Mouse (Mus musculus) CH12.LX (cell line): ENCODE measurements around the gene Fgf14. TPM values are rescaled to one million over a fixed set of nuclear protein-coding genes. Genes with fewer than 3 reads are reported as not detected.
A peak's percentile ranks its signal among the peaks of the same experiment; 100 is the strongest.

Experiments used
- DNase-seq: peaks from one replicate; pipeline ENCODE4 v3.0.0-alpha.2; 2013; ENCODE audit errors: extremely low read depth
- H3K27ac ChIP-seq: 2 replicates; pipeline ENCODE4 v1.5.1; 2012; ENCODE audit warnings: low read depth, mild to moderate bottlenecking, control low read depth, moderate library complexity; ENCODE audit not compliant: insufficient read depth
- H3K27me3 ChIP-seq: replicated peaks from 2 replicates; pipeline ENCODE3; 2012; ENCODE audit warnings: inconsistent platforms
- H3K36me3 ChIP-seq, 2 experiments: replicated peaks in 1 of 2; 2 replicates each; pipeline versions ENCODE3 to v1.6.1; 2012; ENCODE audit warnings: inconsistent platforms in 1 of 2, low read length in 1 of 2, mild to moderate bottlenecking in 1 of 2, mixed read lengths in 1 of 2, moderate library complexity in 1 of 2; ENCODE audit not compliant: control insufficient read depth in 1 of 2, insufficient read depth in 1 of 2
- H3K4me1 ChIP-seq, 2 experiments: 2 replicates each; pipeline ENCODE4 v1.6.1; 2012; ENCODE audit warnings: inconsistent platforms in 1 of 2, moderate library complexity in 1 of 2; ENCODE audit not compliant: insufficient read depth in 2 of 2, control insufficient read depth in 1 of 2
- H3K4me2 ChIP-seq: 2 replicates; pipeline ENCODE4 v1.6.1; 2012; ENCODE audit warnings: low read depth, mild to moderate bottlenecking, control low read depth; ENCODE audit not compliant: poor library complexity, insufficient read depth, severe bottlenecking
- H3K4me3 ChIP-seq, 3 experiments: fragments of 150-350 bp in 1 of 3; sonication (generic) in 1 of 3; replicated peaks in 1 of 3; 2 replicates each; pipeline versions ENCODE3 to v1.5.1; 2011 to 2012; ENCODE audit warnings: low read depth in 2 of 3, low read length in 2 of 3, mild to moderate bottlenecking in 2 of 3, moderate library complexity in 2 of 3, control low read depth in 1 of 3, improper control_type of control experiment in 1 of 3, inconsistent platforms in 1 of 3, mixed read lengths in 1 of 3; ENCODE audit not compliant: poor library complexity in 1 of 3
- H3K79me2 ChIP-seq: replicated peaks from 2 replicates; pipeline ENCODE4 v1.6.1; 2012; ENCODE audit warnings: mild to moderate bottlenecking, moderate library complexity; ENCODE audit not compliant: control insufficient read depth, poor library complexity, insufficient read depth, severe bottlenecking; ENCODE audit errors: extremely low read depth
- H3K9ac ChIP-seq: 2 replicates; pipeline ENCODE4 v1.6.1; 2012; ENCODE audit warnings: low read depth, mild to moderate bottlenecking, control low read depth, moderate library complexity; ENCODE audit not compliant: insufficient read depth
- H3K9me3 ChIP-seq: replicated peaks from 2 replicates; pipeline ENCODE3; 2012; ENCODE audit warnings: low read length, inconsistent platforms, mixed read lengths
- BHLHE40 ChIP-seq: IDR thresholded peaks from 2 replicates; pipeline ENCODE4 v1.6.1; 2011; ENCODE audit warnings: mild to moderate bottlenecking, low read depth, low read length, improper control_type of control experiment
- CHD1 ChIP-seq: IDR thresholded peaks from 2 replicates; pipeline ENCODE4 v1.6.1; 2012; ENCODE audit warnings: low read depth, low read length, improper control_type of control experiment, inconsistent platforms
- CTCF ChIP-seq, 2 experiments: IDR thresholded peaks in 1 of 2; conservative IDR thresholded peaks in 1 of 2; 2 replicates each; pipeline ENCODE4 v1.5.1; 2011 to 2012; ENCODE audit warnings: low read depth in 2 of 2, low read length in 2 of 2, improper control_type of control experiment in 1 of 2, inconsistent platforms in 1 of 2, mild to moderate bottlenecking in 1 of 2, moderate library complexity in 1 of 2
- E2F4 ChIP-seq: IDR thresholded peaks from 2 replicates; pipeline ENCODE4 v1.6.1; 2011; ENCODE audit warnings: low read depth, low read length, improper control_type of control experiment; ENCODE audit not compliant: insufficient replicate concordance
- EP300 ChIP-seq: IDR thresholded peaks from 2 replicates; pipeline ENCODE4 v1.6.1; 2011; ENCODE audit warnings: low read length, improper control_type of control experiment
- ETS1 ChIP-seq: conservative IDR thresholded peaks from 2 replicates; pipeline ENCODE4 v1.6.1; 2012; ENCODE audit warnings: low read depth, mild to moderate bottlenecking, inconsistent platforms, low read length, improper control_type of control experiment, moderate library complexity
- HCFC1 ChIP-seq: IDR thresholded peaks from 2 replicates; pipeline ENCODE4 v1.6.1; 2012; ENCODE audit warnings: low read depth, mild to moderate bottlenecking, inconsistent platforms, low read length, improper control_type of control experiment
- JUN ChIP-seq: IDR thresholded peaks from 2 replicates; pipeline ENCODE4 v1.6.1; 2011; ENCODE audit warnings: low read depth, mild to moderate bottlenecking, low read length, improper control_type of control experiment, moderate library complexity; ENCODE audit not compliant: insufficient read depth
- JUND ChIP-seq: conservative IDR thresholded peaks from 2 replicates; pipeline ENCODE4 v1.6.1; 2011; ENCODE audit warnings: low read depth, low read length, improper control_type of control experiment
- KAT2A ChIP-seq: IDR thresholded peaks from 2 replicates; pipeline ENCODE4 v1.6.1; 2012; ENCODE audit warnings: low read length, improper control_type of control experiment, inconsistent platforms; ENCODE audit not compliant: insufficient replicate concordance
- MAFK ChIP-seq: IDR thresholded peaks from 2 replicates; pipeline ENCODE4 v1.6.1; 2011; ENCODE audit warnings: low read length, improper control_type of control experiment; ENCODE audit not compliant: insufficient replicate concordance
- MAZ ChIP-seq: IDR thresholded peaks from 2 replicates; pipeline ENCODE4 v1.6.1; 2012; ENCODE audit warnings: low read depth, mild to moderate bottlenecking, inconsistent platforms, low read length, improper control_type of control experiment, moderate library complexity
- MXI1 ChIP-seq: IDR thresholded peaks from 2 replicates; pipeline ENCODE4 v1.6.1; 2011; ENCODE audit warnings: mild to moderate bottlenecking, low read depth, low read length, improper control_type of control experiment
- MYC ChIP-seq: IDR thresholded peaks from 2 replicates; pipeline ENCODE4 v1.6.1; 2011; ENCODE audit warnings: low read depth, mild to moderate bottlenecking, improper control_type of control experiment, low read length
- POLR2AphosphoS2 ChIP-seq: IDR thresholded peaks from 2 replicates; pipeline ENCODE4 v1.6.1; 2011; ENCODE audit warnings: low read depth, low read length, improper control_type of control experiment
- RAD21 ChIP-seq: IDR thresholded peaks from 2 replicates; pipeline ENCODE4 v1.6.1; 2011; ENCODE audit warnings: low read depth, mild to moderate bottlenecking, low read length, improper control_type of control experiment, moderate library complexity
- SIN3A ChIP-seq: IDR thresholded peaks from 2 replicates; pipeline ENCODE4 v1.6.1; 2012; ENCODE audit warnings: low read length, improper control_type of control experiment, inconsistent platforms
- SMC3 ChIP-seq: IDR thresholded peaks from 2 replicates; pipeline ENCODE4 v1.6.1; 2011; ENCODE audit warnings: low read depth, low read length, improper control_type of control experiment
- TCF12 ChIP-seq: IDR thresholded peaks from 2 replicates; pipeline ENCODE4 v1.6.1; 2014; ENCODE audit warnings: low read depth, mild to moderate bottlenecking, inconsistent platforms, low read length, improper control_type of control experiment
- USF2 ChIP-seq: conservative IDR thresholded peaks from 2 replicates; pipeline ENCODE4 v1.6.1; 2011; ENCODE audit warnings: low read depth, low read length, improper control_type of control experiment
- ZC3H11A ChIP-seq: IDR thresholded peaks from 2 replicates; pipeline ENCODE4 v1.6.1; 2012; ENCODE audit warnings: low read depth, mild to moderate bottlenecking, inconsistent platforms, low read length, improper control_type of control experiment
- ZKSCAN1 ChIP-seq: IDR thresholded peaks from 2 replicates; pipeline ENCODE4 v1.6.1; 2012; ENCODE audit warnings: low read depth, inconsistent platforms, low read length, improper control_type of control experiment, borderline replicate concordance
- dilution Hi-C: fragments of 300-500 bp; cut with MboI; formaldehyde crosslinking; loops from 2 replicates; pipeline ENCODE4 v1.14.3; 2020; ENCODE audit warnings: low sequenced_read_pairs; ENCODE audit not compliant: extremely low pct_unique_long_range_greater_than_20kb, extremely low pct_ligation_motif_present
- in situ Hi-C: fragments of 300-500 bp; cut with MboI; formaldehyde crosslinking; loops from 3 replicates; pipeline ENCODE4 v1.14.3; 2019; ENCODE audit warnings: low sequenced_read_pairs, low pct_ligation_motif_present, low pct_unique_long_range_greater_than_20kb, mixed read lengths
- polyA plus RNA-seq: library from polyadenylated mRNA; unstranded; fragments of >175 nt; gene quantifications from 2 replicates; pipeline ENCODE4 v1.2.1, GENCODE M21; 2012; ENCODE audit warnings: low read depth; ENCODE audit not compliant: insufficient read length
- total RNA-seq, 2 experiments: library from RNA; depleted of rRNA; stranded (reverse); fragments of 300-350 nt in 1 of 2; fragments of >200 nt in 1 of 2; gene quantifications; 2 replicates each; pipeline ENCODE4 v1.2.3; 2012 to 2014

Fgf14 gene
- total and polyA plus RNA-seq, 3 experiments, result not detected

DNA sequence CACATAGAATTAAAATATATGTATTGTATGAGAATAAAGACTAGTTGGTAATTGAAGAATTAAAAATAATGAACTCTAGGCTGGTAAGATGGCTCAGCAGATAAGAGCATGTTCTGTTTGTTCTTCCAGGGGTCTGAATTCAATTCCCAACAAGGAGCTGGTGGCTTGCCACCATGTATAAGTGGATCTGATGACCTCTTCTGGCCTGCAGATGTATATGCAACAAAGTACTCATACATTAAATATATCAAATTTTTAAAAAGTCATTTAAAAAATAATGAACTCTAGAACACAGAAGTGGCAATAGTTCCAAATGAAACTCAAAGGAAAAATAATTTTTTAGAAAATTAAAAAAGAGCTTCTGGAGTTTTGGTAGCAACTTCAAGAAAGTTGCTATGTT is 529.5 kb downstream of the Fgf14 start:
- TF ChIP-seq KAT2A (no peak), ZC3H11A (no peak), MYC (no peak), JUND (no peak), ETS1 (no peak), RAD21 (peak; percentile 48), MAZ (no peak), JUN (no peak), MXI1 (no peak), CTCF (conservative IDR thresholded peaks at IDR 0.05 in 1 of 2, IDR thresholded peaks at IDR 0.05 in 1 of 2; ENCODE audit: low read depth in 2 of 2, low read length in 2 of 2) (peak in 1 of 2 experiments; percentile 50; a peak in 2 of 4 replicates), POLR2AphosphoS2 (no peak), SMC3 (peak; percentile 42), USF2 (no peak)
- Histone ChIP-seq H3K27me3 (no peaks in the 10 kb centered on the region), H3K79me2 (no peaks in the 10 kb centered on the region), H3K36me3 (no peaks in the 10 kb centered on the region), H3K27ac (no peak overlapping the region), H3K4me3 (no peak overlapping the region), H3K9ac (no peak overlapping the region), H3K9me3 (no peaks in the 10 kb centered on the region), H3K4me2 (no peak overlapping the region), H3K4me1 (peaks cover 0 to 6% of the 10 kb centered on the region in 2 experiments; a peak in 2 of 4 replicates)
- dilution Hi-C loops (no loop called here), in situ Hi-C loops (no loop called here)
- peak; percentile 6 for DNase-seq

DNA sequence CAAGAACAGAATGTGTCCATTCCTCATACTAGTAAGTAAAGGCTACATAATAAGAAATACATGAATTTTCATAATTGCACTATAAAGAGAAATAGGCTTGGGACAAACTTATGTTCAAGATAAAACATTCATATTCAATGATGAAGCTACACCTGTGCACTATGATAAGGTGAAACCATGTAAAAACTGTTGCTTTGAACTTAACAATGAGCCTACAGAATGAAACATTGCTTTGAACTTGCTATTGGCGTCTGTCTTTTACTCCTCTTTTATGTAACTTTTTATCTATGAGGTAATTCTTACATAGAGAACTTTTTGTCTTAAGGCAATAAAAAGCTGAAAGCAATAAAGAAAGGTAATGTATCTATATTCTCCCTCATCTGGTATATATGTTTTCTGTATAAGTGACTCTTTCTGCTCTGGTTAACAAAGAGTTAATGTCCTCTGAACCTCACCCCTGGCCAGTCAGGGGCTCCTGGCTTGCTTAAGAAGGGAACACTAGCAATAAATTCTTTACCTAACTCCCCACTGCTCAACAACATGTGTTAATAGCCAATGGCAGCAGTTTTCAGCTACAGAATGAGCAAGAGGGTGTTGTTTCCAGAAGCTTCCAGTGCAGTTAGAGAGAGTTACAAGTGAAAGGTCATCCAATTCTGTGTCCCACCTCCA is 569.6 kb downstream of the Fgf14 start:
- TF ChIP-seq SIN3A (no peak), CHD1 (no peak), HCFC1 (no peak), MAFK (no peak), USF2 (no peak), ZKSCAN1 (no peak), BHLHE40 (no peak), TCF12 (no peak), EP300 (no peak), ETS1 (no peak), E2F4 (no peak), ZC3H11A (no peak)
- TF ChIP-seq, all 38 proteins: peak for 0
- in situ Hi-C loops (no loop called here), dilution Hi-C loops (no loop called here)

More for the DNA sequence above, 569.6 kb downstream of the Fgf14 start:
- Histone ChIP-seq H3K36me3 (no peaks in the 10 kb centered on the region), H3K9me3 (no peaks in the 10 kb centered on the region), H3K27me3 (no peaks in the 10 kb centered on the region), H3K4me2 (no peak overlapping the region), H3K79me2 (no peaks in the 10 kb centered on the region), H3K4me3 (no peak overlapping the region), H3K27ac (no peak overlapping the region), H3K4me1 (no peaks in the 10 kb centered on the region), H3K9ac (no peak overlapping the region)
- DNase-seq, result no peak
